Mouse (Mus musculus): ENCODE measurements around the gene Hivep3. TPM values are rescaled to one million over a fixed set of nuclear protein-coding genes. Genes with fewer than 3 reads are reported as not detected.
A peak's percentile ranks its signal among the peaks of the same experiment; 100 is the strongest.

Gene Hivep3
- polyA plus RNA-seq, 1 experiment from 2014 or later = 0.64 TPM

DNA sequence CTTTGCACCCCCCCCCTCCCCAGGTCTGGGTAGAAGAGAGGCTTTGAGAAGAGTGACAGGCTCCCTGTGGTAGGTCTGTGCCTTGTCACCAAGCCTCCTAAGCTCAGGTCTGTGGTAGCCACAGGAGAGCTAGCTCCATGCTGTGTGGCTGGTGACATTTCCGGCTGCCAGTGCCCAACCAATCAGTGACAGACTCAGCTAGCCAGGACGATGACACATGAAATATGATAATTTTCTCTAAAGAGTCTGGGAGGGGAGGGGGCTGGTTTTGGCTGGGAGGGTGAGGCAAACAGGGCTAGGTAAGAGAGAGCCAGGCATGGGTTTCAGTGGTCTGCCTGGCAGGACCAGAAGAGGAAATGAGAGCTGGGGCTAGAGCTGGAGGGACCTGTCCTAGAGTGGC lies 79.2 kb downstream of the Hivep3 start:
- WGBS = 15% methylated on average over 2 of the region's 2 CpGs
- Histone ChIP-seq H3K9me3 (replicated peaks) (no peaks in the 10 kb centered on the region), H3K27ac (replicated peaks) (no peak overlapping the region), H3K4me3 (no peak overlapping the region), H3K36me3 (no peaks in the 10 kb centered on the region), H3K27me3 (ENCODE audit: low read depth, poor library complexity, severe bottlenecking) (peaks cover 70% of the 10 kb centered on the region), H3K4me1 (peaks cover 44% of the 10 kb centered on the region)
- no peak for DNase-seq (ENCODE audit: low spot score)

GRCm38 (mm10) chr4:119813500-119814184 lies 80.1 kb downstream of the Hivep3 start:
- WGBS = 15% methylated on average over 12 of the region's 12 CpGs
- Histone ChIP-seq H3K4me1 (peaks cover 44% of the 10 kb centered on the region), H3K36me3 (no peaks in the 10 kb centered on the region), H3K27me3 (ENCODE audit: low read depth, poor library complexity, severe bottlenecking) (peaks cover 70% of the 10 kb centered on the region), H3K4me3 (no peak overlapping the region; the same call in 1 of the 2 replicates), H3K9me3 (replicated peaks) (no peaks in the 10 kb centered on the region), H3K27ac (replicated peaks) (no peak overlapping the region)
- no peak for DNase-seq (ENCODE audit: low spot score)

DNA sequence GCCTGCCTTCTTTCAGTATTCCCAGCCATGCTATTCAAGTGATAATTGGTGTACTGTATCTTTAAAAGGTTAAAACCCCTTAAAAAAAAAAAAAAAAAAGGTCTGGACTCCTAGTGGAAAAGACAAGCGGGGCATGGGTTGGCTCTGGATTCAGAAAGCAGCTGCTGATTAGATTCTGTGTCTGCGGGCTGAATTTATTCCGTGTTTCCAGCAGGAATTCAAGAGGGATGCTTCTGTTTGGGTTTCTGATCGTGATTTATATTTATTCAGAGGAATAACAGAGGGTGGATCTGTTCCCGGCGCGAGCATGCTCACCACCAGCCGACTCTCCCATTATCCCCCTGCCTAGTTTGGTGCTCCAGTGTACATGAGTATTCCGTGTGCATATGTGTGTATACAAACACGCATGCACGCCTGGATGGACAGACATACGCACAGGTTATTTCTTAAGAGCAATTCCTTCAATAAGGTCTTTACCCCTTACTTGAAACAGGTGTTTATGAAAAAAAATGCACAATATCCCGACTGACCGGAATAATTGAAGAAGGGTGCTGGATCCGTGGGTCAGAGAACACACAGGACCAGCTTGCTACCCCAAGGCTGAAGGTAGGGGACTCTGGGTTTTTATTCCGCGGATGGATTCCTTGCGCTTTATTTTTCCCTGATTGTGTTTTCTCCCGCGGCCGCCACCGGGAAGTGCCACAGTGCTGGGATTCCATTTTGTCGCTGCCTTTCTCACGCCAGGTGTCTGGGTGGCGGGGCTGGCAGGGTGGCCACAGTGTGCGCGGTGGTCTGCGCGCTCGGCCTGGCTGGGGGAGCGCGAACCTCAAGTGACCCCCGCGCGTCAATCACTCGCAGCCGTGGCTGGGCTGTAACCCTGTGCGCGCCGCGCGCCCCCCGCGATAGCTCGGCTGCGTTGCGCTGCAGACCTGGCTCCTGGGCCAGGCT lies 80.9 kb downstream of the Hivep3 start:
- Histone ChIP-seq H3K36me3 (no peaks in the 10 kb centered on the region), H3K4me3 (peak overlapping the region; percentile 67), H3K4me1 (peaks cover 44% of the 10 kb centered on the region), H3K9me3 (replicated peaks) (no peaks in the 10 kb centered on the region), H3K27ac (replicated peaks) (peak overlapping the region; percentile 65), H3K27me3 (ENCODE audit: low read depth, poor library complexity, severe bottlenecking) (peaks cover 70% of the 10 kb centered on the region)
- WGBS = 3% methylated on average over 47 of the region's 47 CpGs
- peak; percentile 39 for DNase-seq (ENCODE audit: low spot score)

- Histone ChIP-seq H3K36me3 (no peaks in the 10 kb centered on the region), H3K27ac (replicated peaks) (peak overlapping the region; percentile 65; the same call in 1 of the 2 replicates), H3K4me1 (peaks cover 44% of the 10 kb centered on the region), H3K4me3 (peak overlapping the region; percentile 67), H3K27me3 (ENCODE audit: low read depth, poor library complexity, severe bottlenecking) (peaks cover 68% of the 10 kb centered on the region), H3K9me3 (replicated peaks) (no peaks in the 10 kb centered on the region)
- WGBS = 26% methylated on average over 7 of the region's 7 CpGs
- DNase-seq (ENCODE audit: low spot score) = peak; percentile 18
Observed at GRCm38 (mm10) chr4:119815133-119815792, 81.7 kb downstream of the Hivep3 start.

DNA sequence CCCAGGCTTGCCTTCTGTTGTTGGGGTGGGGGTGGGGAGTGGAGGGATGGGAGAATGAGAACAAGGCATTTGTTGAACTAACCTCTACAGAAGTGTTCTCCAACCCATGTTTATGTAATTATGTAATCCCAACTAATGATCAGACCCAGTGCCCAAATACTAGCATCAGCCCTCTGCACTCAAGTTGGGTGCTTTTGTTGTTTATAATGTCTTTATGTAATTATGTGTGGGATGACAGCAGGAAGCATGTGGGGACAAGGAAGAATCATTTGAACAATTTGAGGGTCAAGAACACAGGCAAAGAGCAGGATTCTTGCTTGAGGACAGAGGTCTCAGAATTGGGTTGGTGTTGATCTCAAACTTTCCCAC lies 82.2 kb downstream of the Hivep3 start:
- peaks cover 66% of the 10 kb centered on the region for H3K27me3 ChIP-seq (ENCODE audit: low read depth, poor library complexity, severe bottlenecking)

DNA sequence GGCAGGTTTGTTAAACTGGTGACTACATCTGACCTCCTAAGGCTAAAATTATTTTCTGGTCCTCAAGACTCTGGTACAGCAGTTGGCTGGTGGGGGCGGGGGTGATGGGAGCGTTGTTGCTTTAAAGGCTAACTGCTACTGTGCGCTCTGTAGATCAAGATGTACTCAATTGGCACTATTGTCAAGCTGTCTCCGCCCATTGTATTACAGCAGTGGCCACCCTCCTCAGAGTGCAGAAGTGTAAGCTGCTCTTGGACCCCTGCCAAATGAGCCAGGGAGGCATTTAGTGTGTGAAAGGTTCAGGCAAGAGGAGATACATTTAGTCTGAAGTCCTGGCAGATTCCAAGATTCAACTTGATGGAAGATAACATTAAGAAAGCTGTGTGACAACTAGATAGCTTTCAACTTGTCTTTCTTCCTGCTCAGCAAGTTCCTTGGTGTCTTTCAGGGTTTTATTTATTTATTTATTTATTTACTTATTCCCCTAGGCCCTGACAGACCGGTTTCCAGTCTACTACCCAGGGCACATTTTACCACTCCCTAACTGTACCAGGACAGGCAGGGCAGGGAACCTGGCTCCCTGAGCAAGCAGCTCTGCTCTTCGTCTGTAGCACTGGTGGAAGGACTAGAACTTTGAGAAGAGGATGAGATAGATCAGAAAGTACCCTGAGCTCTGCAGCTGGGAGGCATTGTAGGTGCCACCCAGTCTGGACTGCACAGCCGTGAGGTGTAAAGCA lies 83.2 kb downstream of the Hivep3 start:
- H3K27ac ChIP-seq (replicated peaks) = no peak overlapping the region
- DNase-seq (ENCODE audit: low spot score) = no peak
- H3K27me3 ChIP-seq (ENCODE audit: low read depth, poor library complexity, severe bottlenecking) = peaks cover 56% of the 10 kb centered on the region

More for the DNA sequence above, 82.2 kb downstream of the Hivep3 start:
- Histone ChIP-seq H3K27ac (replicated peaks) (no peak overlapping the region), H3K4me1 (peaks cover 44% of the 10 kb centered on the region), H3K4me3 (no peak overlapping the region), H3K9me3 (replicated peaks) (no peaks in the 10 kb centered on the region), H3K36me3 (no peaks in the 10 kb centered on the region)
- no peak for DNase-seq (ENCODE audit: low spot score)

DNA sequence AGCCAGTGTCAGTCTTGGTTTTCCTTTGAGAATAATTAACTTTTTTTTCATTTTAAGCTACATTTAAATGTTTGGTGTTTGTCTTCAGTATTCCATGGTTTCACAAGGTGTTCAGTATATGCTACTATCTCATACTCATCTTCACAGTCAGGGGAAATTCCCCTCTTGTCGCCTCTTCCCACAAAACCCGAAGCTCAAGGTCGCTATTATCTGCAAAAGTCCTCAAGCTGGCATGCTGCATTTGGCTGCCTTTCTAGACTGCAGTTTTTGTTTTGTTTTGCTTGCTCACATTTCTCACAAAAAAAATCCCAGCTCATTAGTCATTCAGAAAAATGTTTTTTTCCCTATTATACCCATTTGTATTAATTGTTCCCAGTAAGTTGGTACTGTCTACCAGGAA lies 92.4 kb downstream of the Hivep3 start:
- no peaks in the 10 kb centered on the region for H3K36me3 ChIP-seq
- no peaks in the 10 kb centered on the region for H3K27me3 ChIP-seq (ENCODE audit: low read depth, poor library complexity, severe bottlenecking)
- DNase-seq (ENCODE audit: low spot score) = no peak
- H3K9me3 ChIP-seq (replicated peaks) = no peaks in the 10 kb centered on the region
- H3K4me1 ChIP-seq = no peaks in the 10 kb centered on the region
- no peak overlapping the region for H3K27ac ChIP-seq (replicated peaks)
- no peak overlapping the region for H3K4me3 ChIP-seq
- 87% methylated on average over 3 of the region's 3 CpGs for WGBS

More for the DNA sequence above, 83.2 kb downstream of the Hivep3 start:
- 68% methylated on average over 7 of the region's 7 CpGs for WGBS
- no peaks in the 10 kb centered on the region for H3K36me3 ChIP-seq
- peaks cover 44% of the 10 kb centered on the region for H3K4me1 ChIP-seq
- H3K9me3 ChIP-seq (replicated peaks) = no peaks in the 10 kb centered on the region
- no peak overlapping the region for H3K4me3 ChIP-seq

GRCm38 (mm10) chr4:119828386-119828785 lies 94.8 kb downstream of the Hivep3 start:
- no peak overlapping the region for H3K4me3 ChIP-seq
- no peak for DNase-seq (ENCODE audit: low spot score)
- no peaks in the 10 kb centered on the region for H3K36me3 ChIP-seq
- H3K4me1 ChIP-seq = no peaks in the 10 kb centered on the region
- WGBS = 75% methylated on average over 3 of the region's 3 CpGs
- no peaks in the 10 kb centered on the region for H3K9me3 ChIP-seq (replicated peaks)
- H3K27ac ChIP-seq (replicated peaks) = no peak overlapping the region
- no peaks in the 10 kb centered on the region for H3K27me3 ChIP-seq (ENCODE audit: low read depth, poor library complexity, severe bottlenecking)

GRCm38 (mm10) chr4:119828996-119829395 lies 95.4 kb downstream of the Hivep3 start:
- no peaks in the 10 kb centered on the region for H3K36me3 ChIP-seq
- no peak overlapping the region for H3K4me3 ChIP-seq
- H3K27me3 ChIP-seq (ENCODE audit: low read depth, poor library complexity, severe bottlenecking) = no peaks in the 10 kb centered on the region
- no peak overlapping the region for H3K27ac ChIP-seq (replicated peaks)
- no peak for DNase-seq (ENCODE audit: low spot score)
- no peaks in the 10 kb centered on the region for H3K9me3 ChIP-seq (replicated peaks)
- WGBS = 90% methylated on average over 4 of the region's 4 CpGs
- H3K4me1 ChIP-seq = no peaks in the 10 kb centered on the region

- no peaks in the 10 kb centered on the region for H3K4me1 ChIP-seq
- 71% methylated on average over 9 of the region's 9 CpGs for WGBS
- H3K27me3 ChIP-seq (ENCODE audit: low read depth, poor library complexity, severe bottlenecking) = no peaks in the 10 kb centered on the region
- H3K27ac ChIP-seq (replicated peaks) = no peak overlapping the region
- H3K4me3 ChIP-seq = no peak overlapping the region
- no peaks in the 10 kb centered on the region for H3K9me3 ChIP-seq (replicated peaks)
- DNase-seq (ENCODE audit: low spot score) = no peak
- H3K36me3 ChIP-seq = no peaks in the 10 kb centered on the region
Observed at GRCm38 (mm10) chr4:119833333-119833732, 99.7 kb downstream of the Hivep3 start.

GRCm38 (mm10) chr4:119833884-119834283 lies 100.3 kb downstream of the Hivep3 start:
- H3K4me1 ChIP-seq = no peaks in the 10 kb centered on the region
- no peak overlapping the region for H3K27ac ChIP-seq (replicated peaks)
- no peak overlapping the region for H3K4me3 ChIP-seq
- H3K36me3 ChIP-seq = no peaks in the 10 kb centered on the region
- WGBS = 81% methylated on average over 5 of the region's 5 CpGs
- no peaks in the 10 kb centered on the region for H3K9me3 ChIP-seq (replicated peaks)
- DNase-seq (ENCODE audit: low spot score) = no peak
- no peaks in the 10 kb centered on the region for H3K27me3 ChIP-seq (ENCODE audit: low read depth, poor library complexity, severe bottlenecking)

DNA sequence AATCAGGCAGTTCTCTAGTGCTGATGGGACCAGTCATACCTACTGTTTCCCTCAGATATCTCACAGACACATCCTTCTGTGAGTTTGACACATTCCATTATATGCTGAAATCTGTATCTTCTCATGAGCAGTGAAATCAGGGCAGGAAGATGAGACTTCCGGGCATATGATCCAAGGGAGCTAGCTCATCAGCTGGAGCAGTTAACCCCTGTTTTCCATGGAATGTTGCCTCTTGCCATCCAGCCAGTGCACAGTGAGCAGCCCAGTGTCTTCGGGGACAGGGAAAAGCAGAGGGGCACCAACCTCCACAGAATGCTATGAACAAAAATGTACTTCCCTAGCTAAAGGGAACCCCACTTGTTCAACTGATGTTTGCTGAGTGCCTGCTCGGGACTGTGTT lies 102.6 kb downstream of the Hivep3 start:
- no peaks in the 10 kb centered on the region for H3K4me1 ChIP-seq
- WGBS = 89% methylated on average over 3 of the region's 3 CpGs
- no peak for DNase-seq (ENCODE audit: low spot score)
- H3K36me3 ChIP-seq = no peaks in the 10 kb centered on the region
- no peaks in the 10 kb centered on the region for H3K27me3 ChIP-seq (ENCODE audit: low read depth, poor library complexity, severe bottlenecking)
- no peak overlapping the region for H3K27ac ChIP-seq (replicated peaks)
- H3K9me3 ChIP-seq (replicated peaks) = no peaks in the 10 kb centered on the region
- no peak overlapping the region for H3K4me3 ChIP-seq

Data from midbrain, embryonic 10.5 days (tissue).